Mouse (Mus musculus) lung, adult 2 months (tissue): ENCODE data around the gene Ppm1l. TPM values are rescaled to one million over a fixed set of nuclear protein-coding genes. Genes with fewer than 3 reads are reported as not detected.
"Not testable (repeated sequence)": the region's sequence is repeated elsewhere in the genome, so short reads cannot be mapped to it uniquely, and the experiment has no call there.

Experiments used
- DNase-seq: peaks from one replicate; pipeline ENCODE4 v3.0.0; 2022
- H3K4me1 ChIP-seq: fragments of 200-500 bp; 2 replicates; pipeline ENCODE4 v1.6.1; 2011; ENCODE audit warnings: low read length; ENCODE audit not compliant: control insufficient read depth, insufficient read depth
- H3K4me3 ChIP-seq: fragments of 200-500 bp; replicated peaks from 2 replicates; pipeline ENCODE3; 2011; ENCODE audit warnings: low read depth, mild to moderate bottlenecking, control low read depth, low read length; ENCODE audit errors: extremely low read depth
- CTCF ChIP-seq: fragments of 200-500 bp; IDR thresholded peaks from 2 replicates; pipeline ENCODE4 v1.5.1; 2011; ENCODE audit warnings: mild to moderate bottlenecking, low read length, control low read depth; ENCODE audit not compliant: insufficient read depth
- POLR2A ChIP-seq: fragments of 200-500 bp; IDR thresholded peaks from 2 replicates; pipeline ENCODE4 v1.6.1; 2011; ENCODE audit warnings: low read depth, mild to moderate bottlenecking, control low read depth, low read length, borderline replicate concordance; ENCODE audit errors: extremely low read depth
- WGBS: fragments of 180-500 bp; shearing (Covaris S2); methylation state at CpG from one replicate; pipeline ENCODE4 v1.1.7; 2018; 5-methylcytosine and 5-hydroxymethylcytosine counted together
- polyA plus RNA-seq: library from polyadenylated mRNA; depleted of rRNA; stranded (reverse); fragments of >200 nt; gene quantifications from 2 replicates; pipeline ENCODE4 v1.2.3, GENCODE M21; 2012

The Ppm1l gene
- polyA plus RNA-seq, 1 experiment, result 5.2 TPM

DNA sequence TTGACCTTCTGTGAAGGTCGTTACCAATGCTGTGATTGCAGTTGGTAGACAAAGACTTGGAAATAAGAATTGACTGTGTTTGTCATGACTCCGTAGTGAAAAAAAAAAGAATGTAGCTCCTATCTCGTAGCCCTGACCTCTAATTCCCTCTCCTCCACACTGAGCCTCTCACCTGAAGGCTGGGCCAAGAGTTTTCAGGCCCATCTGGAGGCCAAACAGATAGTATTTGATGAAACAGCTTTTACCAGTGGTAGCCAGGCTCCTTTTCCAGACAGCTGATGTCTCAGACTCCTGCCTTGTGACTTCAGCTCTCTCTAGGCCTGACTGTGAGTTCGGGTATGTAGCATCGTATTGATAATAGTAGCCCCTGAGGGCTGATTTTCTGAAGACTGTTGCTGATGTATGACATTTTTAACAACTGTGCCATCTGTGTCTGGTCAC, 45.7 kb downstream of the Ppm1l start:
- TF ChIP-seq CTCF, result no peak
- no peaks in the 10 kb centered on the region for H3K4me1 ChIP-seq
- H3K4me3 ChIP-seq, result no peak overlapping the region
- WGBS, result 76% methylated on average over 5 of the region's 5 CpGs
- DNase-seq, result no peak

DNA sequence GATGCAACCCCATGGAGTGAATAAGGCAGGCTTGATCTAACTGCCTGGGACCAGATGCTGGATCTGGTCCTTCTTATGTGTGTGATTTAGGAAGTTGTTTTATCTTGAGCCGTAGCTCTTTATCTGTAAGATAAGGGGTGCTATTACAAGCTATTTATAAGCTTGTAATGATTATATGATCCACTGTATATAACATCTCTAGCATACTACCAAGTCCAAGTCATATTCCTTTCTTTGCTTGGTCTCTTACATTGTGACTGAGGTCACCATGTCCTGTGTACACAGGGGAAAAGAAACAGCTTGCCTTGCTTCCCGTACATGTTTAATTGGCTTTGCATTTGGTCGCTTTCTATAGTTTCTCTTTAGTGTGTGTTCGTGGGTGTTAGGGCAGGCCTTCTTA, 46.2 kb downstream of the Ppm1l start:
- 68% methylated on average over 4 of the region's 4 CpGs for WGBS
- Histone ChIP-seq H3K4me1 (no peaks in the 10 kb centered on the region), H3K4me3 (no peak overlapping the region)
- TF ChIP-seq CTCF, result no peak
- no peak for TF ChIP-seq POLR2A
- DNase-seq, result no peak

DNA sequence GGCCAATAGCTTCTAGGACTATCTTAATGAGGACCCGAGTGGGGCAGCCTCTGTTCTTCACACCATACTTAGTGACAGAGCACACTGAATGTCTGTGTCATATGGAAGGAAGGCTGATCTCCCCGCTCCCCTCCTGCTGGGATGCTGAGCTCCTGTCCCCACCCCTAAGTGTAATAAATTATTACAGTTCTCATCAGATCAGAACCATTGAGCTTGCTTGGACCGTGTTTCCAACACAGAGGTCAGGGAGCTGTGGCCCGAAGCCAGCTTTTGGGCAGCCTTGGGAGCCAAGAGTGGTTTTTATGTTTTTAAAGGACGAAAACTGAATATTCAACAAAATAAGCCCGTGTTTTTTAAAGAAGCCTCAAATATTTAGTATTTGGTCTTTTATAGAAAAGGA, 47.5 kb downstream of the Ppm1l start:
- H3K4me1 ChIP-seq, result no peaks in the 10 kb centered on the region
- no peak for TF ChIP-seq CTCF
- no peak for TF ChIP-seq POLR2A
- H3K4me3 ChIP-seq, result no peak overlapping the region
- WGBS, result 73% methylated on average over 6 of the region's 6 CpGs
- DNase-seq, result no peak

DNA sequence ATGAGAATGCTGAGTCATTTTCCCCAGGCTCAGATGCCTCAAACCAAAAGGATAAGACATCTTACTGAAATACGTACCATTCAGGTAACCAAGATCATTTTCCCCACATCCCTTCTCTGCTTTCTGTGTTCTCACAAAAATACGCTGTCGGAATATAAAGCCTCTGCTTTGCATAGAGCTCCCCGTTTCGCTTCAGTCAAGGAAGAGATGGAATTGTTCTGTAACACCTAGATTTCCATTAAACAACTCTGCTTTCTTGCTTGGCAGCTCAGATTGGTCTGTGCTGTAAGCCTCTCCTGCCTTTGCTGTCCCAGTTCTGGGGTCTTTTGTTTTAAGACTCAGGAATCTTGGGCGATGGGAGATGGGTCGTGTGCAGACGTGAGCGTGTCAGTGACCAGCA, 51.3 kb downstream of the Ppm1l start:
- whole genome bisulfite sequencing, result 90% methylated on average over 9 of the region's 9 CpGs
- TF ChIP-seq POLR2A (no peak), CTCF (no peak)
- no peaks in the 10 kb centered on the region for H3K4me1 ChIP-seq
- no peak for DNase-seq
- no peak overlapping the region for H3K4me3 ChIP-seq

DNA sequence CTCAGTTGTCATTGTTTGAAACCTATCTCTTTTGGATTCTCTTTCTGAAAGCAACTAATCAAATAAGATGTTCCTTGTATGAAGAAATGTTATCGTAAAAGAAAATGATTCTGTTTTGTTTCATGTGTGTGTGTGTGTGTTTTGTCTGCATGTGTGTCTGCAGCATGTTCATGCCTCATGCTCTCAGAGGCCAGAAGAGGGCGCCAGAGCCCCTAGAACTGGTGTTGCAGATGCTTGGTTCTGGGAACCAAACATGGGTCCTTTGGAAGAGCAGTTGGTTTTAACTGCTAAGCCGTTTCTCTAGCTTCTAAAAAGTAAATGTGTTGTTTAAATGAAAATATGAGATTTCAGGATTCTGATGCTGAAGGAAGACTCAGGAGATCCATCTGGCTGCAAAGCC, 56.1 kb downstream of the Ppm1l start:
- WGBS, result 86% methylated on average over 3 of the region's 3 CpGs
- Histone ChIP-seq H3K4me1 (no peaks in the 10 kb centered on the region), H3K4me3 (no peak overlapping the region)
- TF ChIP-seq POLR2A (no peak), CTCF (no peak)
- DNase-seq, result no peak

DNA sequence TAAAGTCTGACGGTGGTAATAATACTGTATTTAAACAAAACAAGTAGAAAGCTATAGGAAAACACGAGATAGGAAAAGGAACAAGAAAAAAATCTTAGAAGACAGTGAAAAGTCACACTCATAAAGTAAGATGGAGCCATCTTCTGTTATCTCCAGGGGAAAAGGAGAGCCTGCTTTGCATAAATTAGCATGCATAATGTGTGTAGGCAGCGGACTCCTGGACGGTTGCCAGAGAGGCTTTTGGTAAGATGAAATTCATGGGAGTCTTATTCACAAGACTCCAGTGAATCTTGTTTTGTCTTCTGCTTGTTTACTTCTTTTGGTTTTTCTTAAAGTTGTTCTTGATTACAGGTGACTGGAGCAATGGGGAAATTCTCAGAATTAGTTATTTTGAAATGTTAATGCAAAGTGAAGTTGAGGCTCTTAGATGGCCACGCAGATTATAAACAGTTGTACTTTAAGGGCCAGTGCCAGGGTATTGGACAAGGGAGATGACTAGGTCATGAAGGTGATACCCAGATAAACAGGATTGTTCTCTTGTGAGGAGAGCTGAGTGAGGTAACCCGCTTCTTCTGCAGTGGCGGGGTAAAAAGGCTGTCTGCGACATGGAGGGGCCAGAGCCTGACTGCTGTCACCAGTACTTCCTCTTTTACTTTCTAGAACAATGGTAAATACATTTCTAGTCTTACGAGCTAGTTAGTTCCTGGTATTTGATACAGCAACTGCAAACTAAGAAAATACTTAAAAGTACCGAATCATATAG, 57.1 kb downstream of the Ppm1l start:
- WGBS, result 63% methylated on average over 10 of the region's 10 CpGs
- H3K4me3 ChIP-seq, result no peak overlapping the region
- DNase-seq, result no peak
- TF ChIP-seq POLR2A, result no peak
- no peak for TF ChIP-seq CTCF
- H3K4me1 ChIP-seq, result no peaks in the 10 kb centered on the region

DNA sequence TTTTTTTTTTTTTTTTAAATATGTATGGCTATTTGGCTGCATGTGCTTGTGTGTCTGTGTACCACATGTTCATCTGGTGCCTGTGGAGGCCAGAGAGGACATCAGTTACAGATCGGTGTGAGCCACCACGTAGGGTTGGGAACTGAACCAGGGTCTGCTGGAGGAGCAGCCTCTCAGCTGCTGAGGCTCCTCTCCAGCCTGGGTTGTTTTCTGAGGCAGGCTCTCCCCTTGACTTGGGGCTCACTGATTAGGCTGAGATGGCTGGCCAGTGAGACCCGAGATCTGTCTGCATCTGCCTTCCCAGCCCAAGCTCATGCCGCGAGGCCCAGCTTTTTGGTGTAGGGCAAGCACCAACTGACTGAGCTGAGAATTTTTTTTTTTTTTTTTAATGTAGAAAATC, 57.9 kb downstream of the Ppm1l start:
- peak; percentile 13 for DNase-seq
- no peak for TF ChIP-seq POLR2A
- TF ChIP-seq CTCF, result no peak
- WGBS, result 68% methylated on average over 5 of the region's 5 CpGs

DNA sequence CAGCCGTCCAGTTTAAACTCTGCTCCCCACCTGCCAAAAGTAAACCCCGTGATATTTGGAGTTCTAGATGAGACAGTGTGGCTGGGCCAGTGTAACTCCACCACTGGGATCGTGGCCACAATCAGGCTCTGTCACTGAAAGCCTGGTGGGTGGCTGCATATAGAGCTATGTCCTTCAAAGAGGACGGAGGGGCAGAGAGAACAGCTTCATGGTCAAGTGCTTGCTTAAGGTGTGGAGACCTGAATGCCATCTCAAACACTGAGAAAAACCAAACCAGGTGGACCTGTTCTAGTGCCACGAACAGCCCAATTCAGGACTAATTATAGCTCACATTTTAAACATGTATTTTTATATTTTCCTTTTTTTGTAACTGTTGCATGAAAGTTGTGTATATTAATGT, 58.3 kb downstream of the Ppm1l start:
- no peak for TF ChIP-seq CTCF
- TF ChIP-seq POLR2A, result no peak
- 59% methylated on average over 5 of the region's 5 CpGs for WGBS
- no peaks in the 10 kb centered on the region for H3K4me1 ChIP-seq
- no peak overlapping the region for H3K4me3 ChIP-seq
- DNase-seq, result peak; percentile 17

More for the DNA sequence above, 57.9 kb downstream of the Ppm1l start:
- Histone ChIP-seq H3K4me1 (no peaks in the 10 kb centered on the region), H3K4me3 (no peak overlapping the region)

DNA sequence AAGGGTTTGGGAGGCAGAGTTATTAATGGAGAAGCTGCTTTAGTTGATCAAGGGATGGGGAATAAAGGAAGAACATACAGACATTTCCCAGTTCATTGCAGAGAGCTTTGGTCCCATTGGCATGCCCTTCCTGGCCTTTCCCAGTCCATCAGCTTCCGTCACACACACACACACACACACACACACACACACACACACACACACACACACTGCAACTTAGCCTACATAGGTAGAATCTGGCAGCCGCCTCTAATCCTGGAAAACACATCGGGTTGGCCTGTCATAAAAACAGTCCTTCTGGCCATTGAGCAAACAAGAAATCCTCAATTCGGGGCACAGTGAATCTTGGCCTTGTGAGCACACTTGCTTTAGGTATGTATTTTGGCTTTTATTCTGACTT, 64.6 kb downstream of the Ppm1l start:
- WGBS, result 79% methylated on average over 4 of the region's 4 CpGs
- DNase-seq, result no peak
- Histone ChIP-seq H3K4me3 (no peak overlapping the region), H3K4me1 (no peaks in the 10 kb centered on the region)
- TF ChIP-seq POLR2A, result no peak
- TF ChIP-seq CTCF, result no peak

DNA sequence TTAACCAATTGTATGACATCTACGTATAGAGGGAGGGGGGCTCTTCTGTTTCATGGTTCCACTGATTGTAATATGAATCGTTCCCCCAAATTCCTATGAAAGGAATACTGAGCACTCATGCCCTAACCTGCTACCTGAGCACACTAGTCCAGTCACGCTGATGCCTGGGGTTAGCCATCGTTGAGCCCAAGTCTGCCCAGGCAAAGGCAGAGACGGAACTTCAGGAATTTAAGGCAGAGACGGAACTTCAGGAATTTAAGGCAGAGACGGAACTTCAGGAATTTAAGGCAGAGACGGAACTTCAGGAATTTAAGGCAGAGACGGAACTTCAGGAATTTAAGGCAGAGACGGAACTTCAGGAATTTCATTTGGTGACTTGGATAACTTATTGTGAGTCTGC, 75.2 kb downstream of the Ppm1l start:
- WGBS, result 61% methylated on average over 10 of the region's 10 CpGs
- H3K4me1 ChIP-seq, DNase-seq, H3K4me3 ChIP-seq: not testable (repeated sequence)
